Mouse (Mus musculus) heart, postnatal 0 days (tissue): ENCODE data around the gene Olfr279. TPM values are rescaled to one million over a fixed set of nuclear protein-coding genes. Genes with fewer than 3 reads are reported as not detected.

Source experiments
- ATAC-seq: fragments of 200-750 bp; cut with Nextera tagmentation; 2 replicates; pipeline ENCODE4 v1.8.0; 2017; ENCODE audit warnings: low read depth, moderate number of reproducible peaks, moderate library complexity; ENCODE audit not compliant: insufficient read depth
- DNase-seq: peaks from one replicate; pipeline ENCODE4 v3.0.0-alpha.2; 2016; ENCODE audit warnings: low spot score
- H3K27ac ChIP-seq: fragments of 300-500 bp; sonication (generic); 2 replicates; pipeline ENCODE4 v1.5.1; 2014; ENCODE audit warnings: low read depth, mild to moderate bottlenecking
- H3K27me3 ChIP-seq: fragments of 300-500 bp; sonication (generic); 2 replicates; pipeline ENCODE4 v1.6.1; 2014; ENCODE audit warnings: low read length, mixed read lengths; ENCODE audit not compliant: control insufficient read depth, insufficient read depth
- H3K36me3 ChIP-seq: fragments of 300-500 bp; sonication (generic); replicated peaks from 2 replicates; pipeline ENCODE4 v1.6.1; 2014; ENCODE audit warnings: low read length, mixed read lengths; ENCODE audit not compliant: control insufficient read depth, insufficient read depth
- H3K4me1 ChIP-seq: fragments of 300-500 bp; sonication (generic); 2 replicates; pipeline ENCODE4 v1.6.1; 2014; ENCODE audit warnings: antibody characterized with exemption; ENCODE audit not compliant: control insufficient read depth, insufficient read depth
- H3K4me2 ChIP-seq: fragments of 300-500 bp; sonication (generic); 2 replicates; pipeline ENCODE4 v1.6.1; 2014; ENCODE audit warnings: low read depth, mild to moderate bottlenecking, low read length, moderate library complexity
- H3K4me3 ChIP-seq: fragments of 300-500 bp; sonication (generic); 2 replicates; pipeline ENCODE4 v1.5.1; 2014; ENCODE audit warnings: low read depth, low read length
- H3K9ac ChIP-seq: fragments of 300-500 bp; sonication (generic); replicated peaks from 2 replicates; pipeline ENCODE4 v1.6.1; 2014; ENCODE audit warnings: low read depth, low read length, mixed read lengths
- H3K9me3 ChIP-seq: fragments of 300-500 bp; sonication (generic); replicated peaks from 2 replicates; pipeline ENCODE4 v1.6.1; 2016; ENCODE audit warnings: low read length; ENCODE audit not compliant: control insufficient read depth
- CTCF ChIP-seq: IDR thresholded peaks from 2 replicates; pipeline ENCODE4 v1.5.1; 2016; ENCODE audit warnings: antibody characterized with exemption, control low read depth, low read depth
- EP300 ChIP-seq: IDR thresholded peaks from 2 replicates; pipeline ENCODE4 v1.6.1; 2016; ENCODE audit warnings: antibody characterized with exemption, low read depth
- WGBS: fragments of 180-500 bp; shearing (Covaris S2); extraction: QIAGEN DNeasy Blood & Tissue Kit; methylation state at CpG from one replicate; pipeline ENCODE4 v1.1.7; 2014; 5-methylcytosine and 5-hydroxymethylcytosine counted together
- polyA plus RNA-seq: library from polyadenylated mRNA; unstranded; fragments of >200 nt; fragmentation: Nextera tagmentation; extraction: Ambion mirVana; gene quantifications from 2 replicates; pipeline ENCODE4 v1.2.1, GENCODE M21; 2015
- total RNA-seq: library from RNA; depleted of rRNA; stranded (reverse); fragments of >200 nt; gene quantifications from 2 replicates; pipeline ENCODE4 v1.2.3, GENCODE M21; 2014; ENCODE audit warnings: low replicate concordance; rRNA removed

Gene Olfr279
- not detected in 2 replicates for total RNA-seq
- polyA plus RNA-seq: not detected in 2 replicates

DNA sequence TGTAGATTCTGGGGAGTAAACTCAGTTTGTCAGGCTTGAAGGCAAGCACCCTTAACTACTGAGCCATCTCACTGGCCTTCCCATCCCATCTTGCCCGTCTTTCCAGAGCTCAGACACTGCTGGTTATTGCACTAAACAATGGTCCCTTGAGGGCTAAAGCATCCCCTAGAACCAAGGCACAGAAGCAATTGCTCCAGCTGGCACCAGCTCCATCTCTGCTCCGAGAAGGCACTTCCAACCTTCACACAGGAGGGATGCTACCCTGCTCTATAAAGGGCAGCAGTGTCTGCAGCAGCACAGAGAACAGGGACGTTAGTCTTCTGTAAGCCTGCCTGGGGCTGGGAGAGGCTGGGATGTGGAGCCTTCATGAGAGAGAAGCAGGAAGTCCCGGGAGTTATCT is at the start of gene Olfr279:
TSS of gene Olfr279 (plus strand) at position 301 of the 400 bp plus-strand sequence.
- H3K9me3 ChIP-seq: no peaks in the 10 kb centered on the region
- H3K36me3 ChIP-seq: no peaks in the 10 kb centered on the region
- no peak within 1 kb of the TSS for H3K27ac ChIP-seq
- ATAC-seq (no peak), DNase-seq (no peak)
- H3K4me3 ChIP-seq: no peak within 1 kb of the TSS
- WGBS: 38% methylated on average over 4 of the region's 4 CpGs
- no peak within 1 kb of the TSS for H3K4me2 ChIP-seq
- H3K27me3 ChIP-seq: no peaks in the 10 kb centered on the region
- H3K4me1 ChIP-seq: no peaks in the 10 kb centered on the region
- TF ChIP-seq CTCF (no peak), EP300 (no peak)
- no peak within 1 kb of the TSS for H3K9ac ChIP-seq

DNA sequence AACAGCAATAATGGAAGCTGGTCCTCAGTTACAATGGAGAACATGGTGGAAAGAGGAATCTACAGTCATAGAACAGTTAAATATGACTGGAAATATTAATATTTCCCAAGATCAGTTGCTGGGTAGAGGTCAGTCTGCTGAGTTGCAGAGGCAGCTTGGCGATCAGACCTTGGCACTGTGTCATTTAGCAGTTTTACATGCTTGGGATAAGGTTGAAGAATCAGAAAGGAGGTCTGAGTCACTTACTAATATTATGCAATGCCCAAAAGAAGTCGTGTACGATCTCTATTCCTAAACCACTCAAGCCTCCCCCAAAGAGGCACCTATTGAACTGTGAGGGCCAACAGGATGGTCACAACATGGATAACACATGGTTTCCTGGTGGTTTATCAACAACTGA is 47.6 kb upstream of the Olfr279 start:
- no peak overlapping the region for H3K27ac ChIP-seq
- H3K4me1 ChIP-seq: no peaks in the 10 kb centered on the region
- H3K4me3 ChIP-seq: no peak overlapping the region
- no peak for ATAC-seq
- TF ChIP-seq EP300: no peak
- no peak for TF ChIP-seq CTCF
- H3K27me3 ChIP-seq: no peaks in the 10 kb centered on the region
- no peak for DNase-seq
- WGBS: 63% methylated on average over 3 of the region's 3 CpGs
- H3K36me3 ChIP-seq: no peaks in the 10 kb centered on the region
- H3K4me2 ChIP-seq: no peak overlapping the region
- H3K9ac ChIP-seq: no peak overlapping the region
- H3K9me3 ChIP-seq: no peaks in the 10 kb centered on the region

DNA sequence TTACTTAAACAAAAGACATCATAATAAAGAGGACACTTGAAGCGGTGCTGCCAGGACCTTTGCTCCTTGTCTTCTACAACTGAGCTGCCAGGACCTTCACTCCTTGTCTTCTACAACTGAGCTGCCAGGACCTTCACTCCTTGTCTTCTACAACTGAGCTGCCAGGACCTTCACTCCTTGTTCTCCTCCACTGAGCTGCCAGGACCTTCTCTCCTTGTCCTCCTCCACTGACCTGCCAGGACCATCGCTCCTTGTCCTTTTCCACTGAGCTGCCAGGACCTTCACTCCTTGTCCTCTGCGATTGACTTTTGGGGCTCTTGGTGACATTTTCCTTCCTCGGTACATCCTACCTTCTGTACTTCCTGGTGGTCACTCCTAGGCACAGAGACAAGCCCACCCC is 43.7 kb upstream of the Olfr279 start:
- H3K9me3 ChIP-seq: no peaks in the 10 kb centered on the region
- no peaks in the 10 kb centered on the region for H3K27me3 ChIP-seq
- no peak overlapping the region for H3K27ac ChIP-seq
- no peaks in the 10 kb centered on the region for H3K36me3 ChIP-seq
- no peak overlapping the region for H3K9ac ChIP-seq
- H3K4me2 ChIP-seq: no peak overlapping the region
- ATAC-seq (no peak), DNase-seq (no peak)
- H3K4me1 ChIP-seq: no peaks in the 10 kb centered on the region
- TF ChIP-seq CTCF: no peak
- no peak for TF ChIP-seq EP300
- 59% methylated on average over 4 of the region's 4 CpGs for WGBS
- no peak overlapping the region for H3K4me3 ChIP-seq

DNA sequence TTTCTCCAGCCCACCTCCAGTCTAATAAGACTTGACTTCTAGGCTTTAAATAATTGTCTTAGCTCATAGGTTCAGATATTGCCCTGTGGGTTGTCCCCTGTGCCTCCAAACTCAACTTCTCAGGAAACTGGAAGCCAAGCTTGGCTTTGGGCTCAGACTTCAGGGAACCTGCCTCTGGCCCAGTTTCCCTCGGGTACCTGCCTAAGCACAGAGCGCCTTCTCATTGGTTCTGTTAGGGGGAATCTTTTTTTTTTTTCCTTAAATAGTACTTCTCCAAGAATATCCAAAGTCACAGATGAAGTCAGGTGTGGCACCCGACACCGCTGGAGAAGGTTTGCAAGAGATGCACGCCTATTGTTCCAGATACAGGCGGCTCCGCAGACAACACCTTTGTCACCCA is 39.9 kb upstream of the Olfr279 start, which contains the start of gene Olfr281:
TSS of gene Olfr281 (plus strand) at position 301 of the 400 bp plus-strand sequence.
- Histone ChIP-seq H3K9ac (no peak within 1 kb of the TSS), H3K27me3 (no peaks in the 10 kb centered on the region), H3K27ac (no peak within 1 kb of the TSS), H3K4me2 (no peak within 1 kb of the TSS), H3K4me1 (no peaks in the 10 kb centered on the region), H3K4me3 (no peak within 1 kb of the TSS), H3K9me3 (no peaks in the 10 kb centered on the region), H3K36me3 (no peaks in the 10 kb centered on the region)
- DNase-seq (no peak), ATAC-seq (no peak)
- TF ChIP-seq CTCF: no peak
- TF ChIP-seq EP300: no peak
- 92% methylated on average over 7 of the region's 7 CpGs for WGBS

DNA sequence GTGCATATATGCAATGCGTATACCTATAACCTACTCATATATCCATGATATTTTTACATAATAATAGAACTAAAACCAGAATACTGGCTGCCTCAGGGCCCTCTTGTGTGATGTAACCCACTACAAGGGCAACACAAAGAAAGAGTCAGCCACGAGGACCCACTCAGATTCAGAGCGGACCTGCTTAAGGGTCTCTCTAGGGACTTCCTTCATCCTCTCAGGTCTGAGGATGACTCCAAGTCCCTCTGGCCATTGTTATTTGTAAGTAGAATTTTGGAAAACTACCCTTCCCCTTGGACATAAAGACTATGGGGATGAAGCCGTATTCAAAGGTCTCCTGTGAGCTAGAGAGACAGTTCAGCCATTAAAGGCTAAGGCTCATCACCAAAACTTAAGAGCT is 22.6 kb upstream of the Olfr279 start, which contains the start of gene OR5BS1P:
TSS of gene OR5BS1P (plus strand) at position 301 of the 400 bp plus-strand sequence.
- no peak for ATAC-seq
- no peak for TF ChIP-seq CTCF
- TF ChIP-seq EP300: no peak
- no peaks in the 10 kb centered on the region for H3K9me3 ChIP-seq
- no peak for DNase-seq
- no peak within 1 kb of the TSS for H3K4me3 ChIP-seq
- no peak within 1 kb of the TSS for H3K4me2 ChIP-seq
- no peak within 1 kb of the TSS for H3K27ac ChIP-seq
- H3K4me1 ChIP-seq: no peaks in the 10 kb centered on the region
- no peak within 1 kb of the TSS for H3K9ac ChIP-seq
- no peaks in the 10 kb centered on the region for H3K36me3 ChIP-seq
- no peaks in the 10 kb centered on the region for H3K27me3 ChIP-seq
- 85% methylated on average over 4 of the region's 4 CpGs for WGBS

DNA sequence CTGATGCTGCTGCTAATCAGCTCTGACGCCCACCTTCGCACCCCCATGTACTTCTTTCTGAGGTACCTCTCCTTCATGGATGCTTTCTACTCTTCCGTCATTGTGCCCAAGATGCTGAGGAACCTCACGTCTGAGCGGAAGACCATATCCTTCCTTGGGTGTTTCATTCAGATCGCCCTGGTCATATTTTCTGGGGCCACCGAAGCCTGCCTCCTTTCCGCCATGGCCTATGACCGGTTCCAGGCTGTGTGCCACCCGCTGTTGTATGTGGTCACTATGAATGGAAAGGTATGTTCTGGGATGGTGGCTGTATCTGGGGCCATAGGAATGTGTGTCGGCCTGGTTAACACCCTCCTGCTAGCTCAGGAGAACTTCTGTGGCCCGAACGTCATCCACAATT is 20.7 kb upstream of the Olfr279 start:
- Histone ChIP-seq H3K27me3 (no peaks in the 10 kb centered on the region), H3K9ac (no peak overlapping the region), H3K4me2 (no peak overlapping the region), H3K4me3 (no peak overlapping the region), H3K4me1 (no peaks in the 10 kb centered on the region), H3K9me3 (no peaks in the 10 kb centered on the region), H3K27ac (no peak overlapping the region), H3K36me3 (no peaks in the 10 kb centered on the region)
- TF ChIP-seq EP300 (no peak), CTCF (no peak)
- ATAC-seq (no peak), DNase-seq (no peak)
- 84% methylated on average over 13 of the region's 13 CpGs for WGBS
